Mouse (Mus musculus) embryo, embryonic 10.5 days (tissue): ENCODE data around the gene Nxpe3.

Experiments used
- DNase-seq: peaks from one replicate; pipeline ENCODE4 v3.0.0-alpha.2; 2015; ENCODE audit warnings: low spot score

Gene Nxpe3

GRCm38 (mm10) chr16:55809779-55810514 is 85.1 kb downstream of the Nxpe3 start:
- DNase-seq, result no peak

DNA sequence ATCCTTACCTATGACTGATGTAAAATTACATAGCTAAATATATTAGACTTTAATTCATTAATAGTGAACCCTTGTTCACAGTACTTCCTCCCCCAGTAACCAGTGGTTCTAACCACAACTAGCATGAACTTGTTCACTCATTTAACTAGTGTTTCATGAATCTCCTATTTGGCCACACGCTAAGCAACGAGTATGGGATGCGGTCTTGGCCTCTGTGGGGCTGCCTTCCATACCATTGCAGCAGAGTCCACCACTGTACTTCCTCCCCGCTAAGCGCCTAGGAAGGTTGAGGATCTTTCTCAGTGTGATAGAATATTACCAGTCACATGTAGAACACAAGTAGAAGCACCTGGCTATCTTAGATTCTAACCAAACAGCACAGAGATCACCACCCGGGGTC is 85.7 kb downstream of the Nxpe3 start:
- DNase-seq, result no peak

- DNase-seq, result peak; percentile 5
These were observed 87.6 kb downstream of the Nxpe3 start for GRCm38 (mm10) chr16:55807505-55807932.

DNA sequence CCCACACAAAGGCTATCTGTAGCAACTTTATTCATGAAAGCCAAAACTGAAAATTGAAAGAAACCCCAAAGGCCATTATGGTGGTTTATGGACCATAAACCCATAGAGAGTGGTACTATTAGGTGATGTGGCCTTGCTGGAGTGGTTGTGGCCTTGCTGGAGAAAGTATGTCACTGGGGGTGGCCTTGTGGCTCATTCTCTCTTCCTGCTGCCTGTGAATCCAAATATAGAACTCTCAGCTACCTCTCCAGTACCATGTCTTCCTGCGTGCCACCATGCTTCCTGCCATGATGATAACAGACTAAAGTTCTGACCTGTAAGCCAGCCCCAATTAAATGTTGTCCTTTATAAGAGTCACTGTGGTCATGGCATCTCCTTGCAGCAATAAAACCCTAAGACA is 90.3 kb downstream of the Nxpe3 start:
- no peak for DNase-seq

GRCm38 (mm10) chr16:55801629-55802028 is 93.5 kb downstream of the Nxpe3 start:
- DNase-seq, result no peak

GRCm38 (mm10) chr16:55798845-55799244 is 96.2 kb downstream of the Nxpe3 start:
- no peak for DNase-seq

DNA sequence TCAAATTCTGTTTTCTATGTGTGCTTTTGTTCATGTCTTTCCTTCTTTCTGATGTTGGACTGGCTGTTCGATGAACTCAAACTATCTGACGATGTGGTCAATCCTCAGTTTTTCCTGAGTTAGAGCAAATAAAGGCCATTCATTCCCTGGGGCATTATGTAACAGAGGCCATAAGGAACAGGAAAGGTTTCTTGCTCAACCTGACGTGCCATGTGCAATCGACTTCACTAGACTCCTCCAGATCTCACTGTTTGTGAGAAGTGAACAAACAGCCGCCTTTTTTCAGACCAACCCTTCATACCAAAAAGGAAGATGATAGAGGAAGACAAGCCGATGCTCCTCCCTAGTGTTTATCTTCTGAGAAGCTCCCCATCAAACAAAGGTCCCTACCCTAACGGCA is 104.8 kb downstream of the Nxpe3 start:
- no peak for DNase-seq
